Mouse (Mus musculus): ENCODE results near the gene Efna2. TPM values are rescaled to one million over a fixed set of nuclear protein-coding genes. Genes with fewer than 3 reads are reported as not detected.
"Not testable (repeated sequence)": the region's sequence is repeated elsewhere in the genome, so short reads cannot be mapped to it uniquely, and the experiment has no call there.

Efna2 gene
- polyA plus RNA-seq, 1 experiment from 2014 or later, result 62.2 TPM

DNA sequence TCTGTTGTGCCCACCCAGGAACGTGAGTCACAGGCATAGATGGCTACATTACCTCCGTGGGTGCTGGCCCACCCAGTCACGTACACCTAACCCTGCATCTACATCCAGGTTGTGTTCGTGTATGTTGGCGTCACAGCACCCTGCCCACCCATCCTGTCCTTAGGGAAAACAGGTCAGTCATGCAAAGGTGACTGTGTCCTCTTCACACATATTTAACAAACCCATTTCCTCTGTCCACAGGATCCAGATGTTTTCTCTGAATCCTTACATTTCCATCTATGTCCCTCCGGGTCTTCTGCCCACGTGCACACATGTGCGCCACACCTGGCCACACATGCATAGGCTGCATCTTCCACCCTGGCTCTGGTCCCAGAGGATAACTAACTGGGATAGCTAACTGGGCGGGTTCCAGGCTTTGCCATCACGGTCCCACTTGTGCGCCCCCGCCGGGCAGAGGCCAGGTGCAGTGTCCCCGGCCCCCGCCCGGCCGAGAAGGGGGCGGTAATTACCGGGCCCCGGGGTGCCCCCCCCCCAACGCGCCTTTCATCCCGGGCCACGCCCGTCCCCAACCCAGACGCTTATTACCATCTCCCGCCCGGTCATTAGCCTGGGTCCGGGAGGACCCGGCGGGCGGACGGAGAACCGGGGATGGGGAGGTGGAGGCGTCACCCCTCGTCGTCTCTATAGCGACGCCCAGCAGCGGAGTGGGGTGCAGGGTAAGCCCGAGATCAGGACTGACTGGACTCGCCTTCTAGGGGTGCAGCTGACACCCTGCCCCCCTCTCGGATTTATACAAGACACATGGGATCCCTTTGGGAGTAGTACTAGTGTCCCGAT, 14.9 kb upstream of the Efna2 start:
- H3K27ac ChIP-seq, result no peak overlapping the region; the same call in 1 of the 2 replicates
- peak overlapping the region; percentile 89 for H3K4me2 ChIP-seq
- peak overlapping the region; percentile 57 for H3K9ac ChIP-seq (replicated peaks)
- 7% methylated on average over 44 of the region's 44 CpGs for WGBS
- no peaks in the 10 kb centered on the region for H3K36me3 ChIP-seq
- H3K9me3 ChIP-seq, result no peaks in the 10 kb centered on the region
- peak overlapping the region; percentile 41 for H3K4me3 ChIP-seq (replicated peaks)
- H3K4me1 ChIP-seq (replicated peaks), result peaks cover 71% of the 10 kb centered on the region
- ATAC-seq (ENCODE audit: insufficient number of reproducible peaks, insufficient read depth, low FRiP score, low TSS enrichment, low read depth), result no peak
- H3K27me3 ChIP-seq, result no peaks in the 10 kb centered on the region; the same call in 1 of the 2 replicates

DNA sequence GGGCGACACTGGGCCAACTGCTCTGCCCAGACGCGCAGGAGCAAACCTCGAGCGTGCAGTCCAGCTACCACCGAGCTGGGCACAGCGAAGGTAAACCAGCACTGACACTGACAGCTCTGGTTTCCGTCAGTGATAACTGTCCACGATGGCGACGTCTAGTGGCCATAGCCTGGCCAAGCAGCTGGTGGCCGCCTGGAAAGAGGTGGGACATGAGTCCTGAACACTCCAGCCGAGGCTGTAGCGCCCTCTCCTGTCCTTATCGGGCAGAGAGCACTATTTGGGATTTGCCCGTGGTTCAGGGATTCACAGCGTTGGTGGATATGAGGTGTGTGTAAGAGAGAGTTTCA, 14.3 kb upstream of the Efna2 start:
- no peaks in the 10 kb centered on the region; the same call in 1 of the 2 replicates for H3K27me3 ChIP-seq
- ATAC-seq (ENCODE audit: insufficient number of reproducible peaks, insufficient read depth, low FRiP score, low TSS enrichment, low read depth), result peak; percentile 2; the same call in 1 of the 2 replicates
- peak overlapping the region; percentile 41 for H3K4me3 ChIP-seq (replicated peaks)
- H3K9me3 ChIP-seq, result no peaks in the 10 kb centered on the region
- under 1% methylated on average over 17 of the region's 17 CpGs for WGBS
- peaks cover 4% of the 10 kb centered on the region for H3K36me3 ChIP-seq
- H3K4me2 ChIP-seq, result peak overlapping the region; percentile 89
- H3K27ac ChIP-seq, result peak overlapping the region; percentile 59
- peaks cover 74% of the 10 kb centered on the region for H3K4me1 ChIP-seq (replicated peaks)
- H3K9ac ChIP-seq (replicated peaks), result peak overlapping the region; percentile 57

DNA sequence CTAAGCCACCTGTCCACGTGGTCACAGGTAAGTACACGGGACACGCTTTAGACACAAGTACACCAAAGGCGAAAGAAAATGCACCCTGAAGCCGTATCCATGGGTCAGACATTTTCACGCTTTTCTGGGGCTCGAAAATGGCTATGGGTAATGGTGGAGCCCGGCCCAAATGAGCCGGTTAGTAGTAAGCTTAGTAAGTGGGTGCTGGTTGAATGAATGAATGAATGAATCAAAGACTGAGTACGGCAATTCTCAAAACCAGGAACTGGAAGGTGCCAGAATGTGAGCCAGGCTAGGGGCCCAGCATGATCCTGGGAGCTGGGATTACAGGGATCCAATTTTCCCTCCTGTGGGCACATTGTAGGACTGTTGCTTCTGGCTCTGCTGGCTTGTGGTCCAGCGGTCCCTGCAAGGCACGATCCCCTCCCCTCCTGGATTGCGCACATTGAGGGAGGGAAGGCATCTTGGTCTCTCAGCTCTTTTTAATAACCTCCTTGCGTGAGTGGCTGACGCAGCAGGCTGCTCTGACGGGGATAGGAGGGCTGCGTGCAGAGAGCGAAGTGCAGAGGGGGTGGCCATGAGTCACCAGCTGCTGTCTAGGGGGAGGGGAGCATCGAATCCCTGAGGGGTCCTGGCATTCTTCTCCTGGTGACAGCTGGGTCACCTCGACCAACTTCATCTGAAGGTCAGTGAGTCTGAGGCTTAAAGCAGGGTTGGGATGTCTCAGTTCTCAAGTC, 13.7 kb upstream of the Efna2 start, which contains the start of gene Cirbp:
TSS of gene Cirbp (plus strand) at position 594 of the 737 bp plus-strand sequence.
- peak within 1 kb of the TSS; percentile 90 for H3K4me2 ChIP-seq
- H3K27ac ChIP-seq, result peak within 1 kb of the TSS; percentile 99
- WGBS, result 15% methylated on average over 20 of the region's 20 CpGs
- peaks cover 72% of the 10 kb centered on the region for H3K4me1 ChIP-seq (replicated peaks)
- no peaks in the 10 kb centered on the region; the same call in 1 of the 2 replicates for H3K27me3 ChIP-seq
- peaks cover 10% of the 10 kb centered on the region for H3K36me3 ChIP-seq
- no peaks in the 10 kb centered on the region for H3K9me3 ChIP-seq
- ATAC-seq (ENCODE audit: insufficient number of reproducible peaks, insufficient read depth, low FRiP score, low TSS enrichment, low read depth), result no peak
- peak within 1 kb of the TSS; percentile 41 for H3K4me3 ChIP-seq (replicated peaks)
- peak within 1 kb of the TSS; percentile 57 for H3K9ac ChIP-seq (replicated peaks)

DNA sequence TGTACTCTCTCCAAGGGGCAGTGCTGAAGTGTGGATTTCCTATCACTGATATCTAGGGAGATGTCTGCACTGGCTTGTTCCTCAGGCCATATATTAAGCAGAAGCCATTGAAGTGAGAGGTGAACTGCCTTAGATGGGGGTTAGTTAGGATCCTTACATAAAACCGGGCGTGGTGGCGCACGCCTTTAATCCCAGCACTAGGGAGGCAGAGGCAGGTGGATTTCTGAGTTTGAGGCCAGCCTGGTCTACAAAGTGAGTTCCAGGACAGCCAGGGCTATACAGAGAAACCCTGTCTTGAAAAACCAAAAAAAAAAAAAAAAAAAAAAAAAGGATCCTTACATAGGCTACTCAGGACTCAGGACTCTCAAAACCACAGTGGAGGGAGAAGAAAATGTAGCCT, 13.1 kb upstream of the Efna2 start:
- H3K27ac ChIP-seq; ATAC-seq (ENCODE audit: insufficient number of reproducible peaks, insufficient read depth, low FRiP score, low TSS enrichment, low read depth); H3K9me3 ChIP-seq; H3K27me3 ChIP-seq: not testable (repeated sequence)
- H3K4me2 ChIP-seq, result 0 out of 2 replicates have a peak overlapping the region, but pooled peaks have one; percentile 89
- 0 out of 2 replicates have a peak overlapping the region, but pooled peaks have one; percentile 57 for H3K9ac ChIP-seq (replicated peaks)
- H3K4me1 ChIP-seq (replicated peaks), result peaks cover 66% of the 10 kb centered on the region
- 91% methylated on average over 4 of the region's 4 CpGs for WGBS
- H3K4me3 ChIP-seq (replicated peaks), result peak overlapping the region; percentile 41
- H3K36me3 ChIP-seq, result peaks cover 15% of the 10 kb centered on the region

DNA sequence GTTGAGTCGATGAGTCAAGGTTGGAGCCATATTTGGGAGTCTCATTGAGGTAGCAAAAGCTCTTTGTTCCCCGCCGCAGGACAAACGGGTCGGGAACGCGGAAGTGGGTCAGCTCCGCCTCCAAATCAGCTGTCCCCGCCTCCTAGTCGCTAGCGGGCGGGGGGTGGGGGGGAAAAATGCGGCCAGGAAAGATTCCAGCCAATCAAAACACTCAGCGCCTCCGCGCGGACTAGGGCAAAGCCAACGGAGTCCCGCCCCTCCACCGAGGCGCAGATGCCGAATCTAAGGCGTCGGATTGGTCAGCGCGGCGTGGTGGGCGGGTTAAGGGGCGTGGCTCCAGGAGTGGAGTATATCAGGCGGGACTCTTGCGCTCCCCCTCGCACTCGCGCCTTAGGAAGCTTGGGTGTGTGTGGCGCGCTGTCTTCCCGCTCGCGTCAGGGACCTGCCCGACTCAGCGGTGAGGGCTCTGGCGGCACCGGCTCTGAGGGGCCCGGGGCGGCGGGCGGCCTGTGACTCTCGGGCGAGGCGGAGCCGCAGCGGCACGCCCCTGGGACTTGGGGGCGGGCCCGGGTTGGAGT, 11.7 kb upstream of the Efna2 start:
- Histone ChIP-seq H3K9ac (replicated peaks) (peak overlapping the region; percentile 98), H3K27ac (peak overlapping the region; percentile 99), H3K4me2 (peak overlapping the region; percentile 90), H3K4me1 (replicated peaks) (peaks cover 64% of the 10 kb centered on the region), H3K36me3 (peaks cover 29% of the 10 kb centered on the region), H3K9me3 (no peaks in the 10 kb centered on the region), H3K4me3 (replicated peaks) (peak overlapping the region; percentile 85), H3K27me3 (no peaks in the 10 kb centered on the region; the same call in 1 of the 2 replicates)
- WGBS, result under 1% methylated on average over 55 of the region's 55 CpGs
- ATAC-seq (ENCODE audit: insufficient number of reproducible peaks, insufficient read depth, low FRiP score, low TSS enrichment, low read depth), result peak; percentile 86

DNA sequence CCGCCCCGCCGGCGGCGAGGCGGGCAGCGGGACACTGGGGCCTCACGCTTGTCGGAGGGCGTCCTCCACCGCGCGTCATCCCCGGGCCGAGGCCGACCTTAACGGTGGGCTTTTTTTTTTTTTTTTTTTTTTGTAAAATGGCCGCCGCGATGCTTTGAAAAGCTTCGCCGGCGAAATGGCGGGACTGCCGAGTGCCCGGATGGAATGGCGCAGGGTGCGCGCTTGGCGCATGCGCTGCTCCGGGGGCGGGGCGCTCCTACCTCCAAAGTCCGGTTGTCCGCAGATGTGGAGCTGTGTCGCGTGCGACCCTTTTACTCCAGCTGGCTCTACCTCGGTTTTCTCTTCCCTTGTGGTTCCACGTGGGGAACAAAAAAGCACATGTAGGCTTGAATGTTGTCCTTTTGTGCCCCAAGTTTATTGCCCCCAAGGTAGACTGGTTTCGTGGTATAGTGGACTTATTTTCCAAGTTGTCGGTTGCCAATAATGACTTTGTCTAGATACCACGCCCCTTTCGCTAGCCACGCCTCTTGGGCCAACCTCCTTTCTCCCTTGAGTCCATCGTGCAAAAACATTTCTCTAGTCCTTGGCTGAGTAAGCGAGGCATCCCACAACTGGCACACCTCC, 11.1 kb upstream of the Efna2 start:
- WGBS, result under 1% methylated on average over 43 of the region's 48 CpGs
- peaks cover 61% of the 10 kb centered on the region for H3K4me1 ChIP-seq (replicated peaks)
- peak; percentile 32; the same call in 1 of the 2 replicates for ATAC-seq (ENCODE audit: insufficient number of reproducible peaks, insufficient read depth, low FRiP score, low TSS enrichment, low read depth)

DNA sequence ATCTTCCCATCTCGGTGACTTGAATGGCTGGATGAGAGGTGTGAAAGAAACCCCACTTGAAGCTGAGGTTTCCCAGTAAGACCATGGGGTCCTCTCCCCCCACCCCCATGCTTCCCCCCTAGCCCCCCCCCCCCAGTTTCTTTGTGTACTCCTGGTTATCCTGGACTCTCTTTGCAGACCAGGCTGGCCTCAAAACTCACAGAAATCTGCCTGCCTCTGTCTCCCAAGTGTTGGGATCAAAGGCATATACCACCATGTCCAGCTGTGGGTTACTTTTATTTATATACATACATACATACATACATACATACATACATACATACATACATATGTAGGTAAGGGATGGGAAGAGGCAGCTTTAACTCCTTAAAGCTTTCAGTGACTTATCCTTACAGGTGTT, 10.2 kb upstream of the Efna2 start:
- Histone ChIP-seq H3K9me3 (no peaks in the 10 kb centered on the region), H3K36me3 (peaks cover 29% of the 10 kb centered on the region), H3K27ac (no peak overlapping the region), H3K4me1 (replicated peaks) (peaks cover 56% of the 10 kb centered on the region), H3K4me2 (peak overlapping the region; percentile 90), H3K27me3 (no peaks in the 10 kb centered on the region; the same call in 1 of the 2 replicates), H3K4me3 (replicated peaks) (peak overlapping the region; percentile 85), H3K9ac (replicated peaks) (peak overlapping the region; percentile 98)
- ATAC-seq (ENCODE audit: insufficient number of reproducible peaks, insufficient read depth, low FRiP score, low TSS enrichment, low read depth), result no peak
- 67% methylated on average over 1 of the region's 1 CpGs for WGBS

More for the DNA sequence above, 11.1 kb upstream of the Efna2 start:
- H3K9me3 ChIP-seq, result no peaks in the 10 kb centered on the region
- peak overlapping the region; percentile 85 for H3K4me3 ChIP-seq (replicated peaks)
- H3K36me3 ChIP-seq, result peaks cover 29% of the 10 kb centered on the region
- H3K4me2 ChIP-seq, result peak overlapping the region; percentile 90
- peak overlapping the region; percentile 98 for H3K9ac ChIP-seq (replicated peaks)
- no peaks in the 10 kb centered on the region; the same call in 1 of the 2 replicates for H3K27me3 ChIP-seq
- H3K27ac ChIP-seq, result peak overlapping the region; percentile 99

DNA sequence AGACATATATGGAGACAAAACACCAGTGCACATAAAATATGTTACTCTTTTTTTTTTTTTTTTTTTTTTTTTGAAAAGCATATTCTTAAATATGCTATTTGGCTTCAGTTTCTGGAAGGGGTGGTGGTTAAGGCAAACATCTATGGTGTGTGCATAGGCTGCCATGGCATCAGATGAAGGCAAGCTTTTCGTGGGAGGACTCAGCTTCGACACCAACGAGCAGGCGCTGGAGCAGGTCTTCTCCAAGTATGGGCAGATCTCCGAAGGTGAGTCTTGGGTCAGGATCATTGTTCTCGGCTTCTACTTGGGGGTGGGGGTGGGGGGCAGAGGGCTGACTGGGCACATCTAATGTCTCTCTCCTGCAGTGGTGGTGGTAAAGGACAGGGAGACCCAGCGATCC, 9.6 kb upstream of the Efna2 start:
- H3K4me1 ChIP-seq (replicated peaks), result peaks cover 51% of the 10 kb centered on the region
- ATAC-seq (ENCODE audit: insufficient number of reproducible peaks, insufficient read depth, low FRiP score, low TSS enrichment, low read depth), result no peak
- no peaks in the 10 kb centered on the region; the same call in 1 of the 2 replicates for H3K27me3 ChIP-seq
- no peak overlapping the region for H3K4me3 ChIP-seq (replicated peaks)
- WGBS, result 94% methylated on average over 7 of the region's 7 CpGs
- no peak overlapping the region for H3K27ac ChIP-seq
- H3K9ac ChIP-seq (replicated peaks), result no peak overlapping the region
- no peak overlapping the region for H3K4me2 ChIP-seq
- H3K9me3 ChIP-seq, result no peaks in the 10 kb centered on the region
- H3K36me3 ChIP-seq, result peaks cover 31% of the 10 kb centered on the region

DNA sequence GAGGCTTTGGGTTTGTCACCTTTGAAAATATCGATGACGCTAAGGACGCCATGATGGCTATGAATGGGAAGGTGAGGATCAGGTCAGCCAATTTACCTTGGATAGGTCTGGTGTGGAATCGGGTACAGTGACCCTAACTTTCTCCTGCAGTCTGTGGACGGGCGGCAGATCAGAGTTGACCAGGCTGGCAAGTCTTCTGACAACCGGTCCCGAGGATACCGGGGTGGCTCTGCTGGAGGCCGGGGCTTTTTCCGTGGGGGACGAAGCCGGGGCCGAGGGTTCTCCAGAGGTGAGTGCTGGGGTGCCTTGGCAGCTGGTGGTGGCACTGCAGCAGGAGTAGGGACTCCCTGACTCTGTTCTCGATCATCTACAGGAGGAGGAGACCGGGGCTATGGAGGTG, 9.2 kb upstream of the Efna2 start:
- H3K9me3 ChIP-seq, result no peaks in the 10 kb centered on the region
- 96% methylated on average over 16 of the region's 16 CpGs for WGBS
- no peak overlapping the region for H3K27ac ChIP-seq
- no peak overlapping the region for H3K4me3 ChIP-seq (replicated peaks)
- no peak overlapping the region for H3K9ac ChIP-seq (replicated peaks)
- ATAC-seq (ENCODE audit: insufficient number of reproducible peaks, insufficient read depth, low FRiP score, low TSS enrichment, low read depth), result no peak
- no peak overlapping the region for H3K4me2 ChIP-seq
- H3K36me3 ChIP-seq, result peaks cover 34% of the 10 kb centered on the region
- no peaks in the 10 kb centered on the region for H3K27me3 ChIP-seq
- peaks cover 52% of the 10 kb centered on the region for H3K4me1 ChIP-seq (replicated peaks)

DNA sequence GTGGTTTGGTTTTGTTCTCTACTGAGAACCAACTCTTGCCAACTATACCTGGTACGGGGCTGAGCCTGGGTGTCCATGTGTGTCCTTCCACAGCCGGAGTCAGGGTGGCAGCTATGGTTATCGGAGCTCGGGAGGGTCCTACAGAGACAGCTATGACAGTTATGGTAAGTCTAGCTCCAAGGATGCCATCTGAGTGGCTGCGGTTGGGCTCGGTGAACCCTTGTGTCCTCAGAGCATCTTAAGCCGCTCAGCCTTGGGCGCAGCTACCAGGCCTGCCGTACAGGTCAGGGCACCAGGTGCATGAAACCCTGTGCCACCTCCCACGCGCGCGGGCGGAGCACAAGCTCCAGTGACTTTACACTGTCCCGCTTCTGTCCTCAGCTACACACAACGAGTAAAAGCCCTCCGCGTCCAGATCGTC, 8.7 kb upstream of the Efna2 start:
- peaks cover 34% of the 10 kb centered on the region for H3K36me3 ChIP-seq
- H3K4me2 ChIP-seq, result no peak overlapping the region
- H3K9ac ChIP-seq (replicated peaks), result 0 out of 2 replicates have a peak overlapping the region, but pooled peaks have one; percentile 19
- no peaks in the 10 kb centered on the region for H3K9me3 ChIP-seq
- H3K4me3 ChIP-seq (replicated peaks), result no peak overlapping the region
- 95% methylated on average over 19 of the region's 19 CpGs for WGBS
- H3K4me1 ChIP-seq (replicated peaks), result peaks cover 48% of the 10 kb centered on the region
- ATAC-seq (ENCODE audit: insufficient number of reproducible peaks, insufficient read depth, low FRiP score, low TSS enrichment, low read depth), result no peak
- H3K27ac ChIP-seq, result no peak overlapping the region
- no peaks in the 10 kb centered on the region for H3K27me3 ChIP-seq

All from limb, embryonic 12.5 days (tissue).